Mouse (Mus musculus): Measurements from ENCODE around the gene Dnah2. TPM values are rescaled to one million over a fixed set of nuclear protein-coding genes. Genes with fewer than 3 reads are reported as not detected.

Dnah2 gene
- total and polyA plus RNA-seq, 3 experiments, result 0.04 to 0.07 TPM; not detected in 1

DNA sequence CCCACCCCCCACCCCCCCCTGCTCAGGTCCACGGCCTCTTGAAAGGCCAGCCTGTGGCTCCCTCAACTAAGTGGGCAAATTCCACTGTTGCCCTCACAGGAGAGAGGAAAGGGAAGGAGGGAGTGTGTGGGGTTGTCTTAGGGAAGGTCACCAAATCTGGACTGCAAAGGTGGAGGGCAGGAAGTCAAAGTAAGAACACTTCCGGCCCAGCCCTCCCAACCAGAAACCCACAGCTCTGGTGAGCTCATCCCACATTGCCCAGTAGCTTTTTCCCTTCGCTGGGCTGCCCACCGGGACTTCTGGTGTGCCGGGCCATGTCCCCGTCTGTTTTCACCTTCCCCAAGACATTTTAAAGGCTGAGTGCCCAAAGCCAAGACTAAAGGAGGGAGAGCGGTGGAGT lies 57.2 kb downstream of the Dnah2 start:
- TF ChIP-seq GATA1 (IDR thresholded peaks at IDR 0.05; ENCODE audit: low read depth, low read length) (no peak), NRF1 (IDR thresholded peaks at IDR 0.05; ENCODE audit: insufficient read depth, low read depth, low read length, poor library complexity, severe bottlenecking) (no peak), MEF2A (IDR thresholded peaks at IDR 0.05; ENCODE audit: extremely low read depth, insufficient replicate concordance, low read depth, low read length, poor library complexity, severe bottlenecking) (no peak), ZC3H11A (IDR thresholded peaks at IDR 0.05; ENCODE audit: low read depth, low read length) (no peak), RCOR1 (IDR thresholded peaks at IDR 0.05; ENCODE audit: low read depth, low read length) (no peak), TBP (IDR thresholded peaks at IDR 0.05; ENCODE audit: low read depth, low read length) (no peak), HCFC1 (IDR thresholded peaks at IDR 0.05; ENCODE audit: low read depth, low read length) (no peak), EP300 (IDR thresholded peaks at IDR 0.05; ENCODE audit: low read depth in 1 of 2, low read length in 2 of 2) (no peak), UBTF (IDR thresholded peaks at IDR 0.05; ENCODE audit: borderline replicate concordance, insufficient read depth, low read depth, low read length) (no peak), KAT2A (conservative IDR thresholded peaks at IDR 0.05; ENCODE audit: low read depth, low read length) (no peak), RAD21 (IDR thresholded peaks at IDR 0.05; ENCODE audit: low read depth, low read length) (no peak), MAZ (IDR thresholded peaks at IDR 0.05; ENCODE audit: low read depth, low read length) (no peak), CTCF (IDR thresholded peaks at IDR 0.05 in 2 of 3, conservative IDR thresholded peaks at IDR 0.05 in 1 of 3; ENCODE audit: control insufficient read depth in 1 of 3, insufficient read depth in 1 of 3, low read depth in 2 of 3, low read length in 3 of 3, poor library complexity in 1 of 3, severe bottlenecking in 1 of 3) (no peak), USF1 (IDR thresholded peaks at IDR 0.05; ENCODE audit: low read depth, low read length) (no peak), POLR2AphosphoS5 (IDR thresholded peaks at IDR 0.05; ENCODE audit: borderline replicate concordance, low read depth, low read length) (no peak), TCF12 (IDR thresholded peaks at IDR 0.05; ENCODE audit: low read depth, low read length) (no peak)
- no peak for DNase-seq (ENCODE audit: low read depth, low spot score)
- H3K36me3 ChIP-seq (ENCODE audit: control insufficient read depth in 1 of 2, insufficient read depth in 2 of 2, low read length in 2 of 2), result no peaks in the 10 kb centered on the region

DNA sequence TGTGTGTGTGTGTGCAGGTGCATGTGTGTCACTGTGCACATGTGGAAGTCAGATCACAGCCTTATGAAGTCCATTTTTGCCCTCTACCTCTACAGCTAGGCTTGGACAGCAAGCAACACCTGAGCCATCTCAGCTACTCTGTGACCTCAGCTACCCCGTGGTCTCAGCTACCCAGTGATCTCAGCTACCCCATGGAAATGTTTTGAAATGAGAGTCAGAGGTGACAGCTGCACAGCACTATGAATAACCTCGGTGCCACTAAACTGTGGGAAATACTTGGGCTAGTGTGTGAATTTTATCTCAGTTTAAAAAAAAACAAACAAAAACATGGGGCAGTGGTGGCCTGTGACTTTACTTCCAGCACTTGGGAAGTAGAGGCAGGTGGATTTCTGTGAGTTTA lies 58.0 kb downstream of the Dnah2 start:
- TF ChIP-seq E2F4 (IDR thresholded peaks at IDR 0.05; ENCODE audit: borderline replicate concordance, low read depth, low read length), result no peak
- TF ChIP-seq HCFC1 (IDR thresholded peaks at IDR 0.05; ENCODE audit: low read depth, low read length), result no peak
- no peak for TF ChIP-seq TBP (IDR thresholded peaks at IDR 0.05; ENCODE audit: low read depth, low read length)
- no peak for TF ChIP-seq MEF2A (IDR thresholded peaks at IDR 0.05; ENCODE audit: extremely low read depth, insufficient replicate concordance, low read depth, low read length, poor library complexity, severe bottlenecking)
- TF ChIP-seq MAZ (IDR thresholded peaks at IDR 0.05; ENCODE audit: low read depth, low read length), result no peak
- no peak for TF ChIP-seq GABPA (IDR thresholded peaks at IDR 0.05; ENCODE audit: low read depth, low read length)
- TF ChIP-seq ZNF384 (IDR thresholded peaks at IDR 0.05; ENCODE audit: low read depth, low read length), result no peak
- TF ChIP-seq UBTF (IDR thresholded peaks at IDR 0.05; ENCODE audit: borderline replicate concordance, insufficient read depth, low read depth, low read length), result no peak
- no peak for TF ChIP-seq ETS1 (IDR thresholded peaks at IDR 0.05; ENCODE audit: low read depth, low read length)
- no peak for TF ChIP-seq CHD2 (IDR thresholded peaks at IDR 0.05; ENCODE audit: low read length)
- no peaks in the 10 kb centered on the region for H3K9me3 ChIP-seq (replicated peaks; ENCODE audit: insufficient read depth, low read length)

More for the DNA sequence above, 57.2 kb downstream of the Dnah2 start:
- no peak overlapping the region for H3K9ac ChIP-seq (ENCODE audit: control insufficient read depth, low read depth, low read length, poor library complexity, severe bottlenecking)
- peaks cover 0 to 4% of the 10 kb centered on the region in 2 experiments; a peak in 2 of 4 replicates for H3K27me3 ChIP-seq (ENCODE audit: control insufficient read depth in 1 of 2, insufficient read depth in 2 of 2, low read length in 2 of 2)
- no peak overlapping the region for H3K27ac ChIP-seq (ENCODE audit: control insufficient read depth, low read depth, low read length)
- H3K4me3 ChIP-seq (ENCODE audit: control insufficient read depth in 1 of 2, insufficient read depth in 1 of 2, low read depth in 2 of 2, low read length in 2 of 2), result no peak overlapping the region
- H3K9me3 ChIP-seq (replicated peaks; ENCODE audit: insufficient read depth, low read length), result no peaks in the 10 kb centered on the region
- H3K79me2 ChIP-seq (ENCODE audit: control insufficient read depth, insufficient read depth, low read length, poor library complexity), result no peaks in the 10 kb centered on the region
- H3K4me1 ChIP-seq (ENCODE audit: control insufficient read depth in 1 of 2, insufficient read depth in 2 of 2, low read length in 2 of 2), result no peaks in the 10 kb centered on the region

More for the DNA sequence above, 58.0 kb downstream of the Dnah2 start:
- no peak for DNase-seq (ENCODE audit: low read depth, low spot score)
- H3K4me3 ChIP-seq (ENCODE audit: control insufficient read depth in 1 of 2, insufficient read depth in 1 of 2, low read depth in 2 of 2, low read length in 2 of 2), result no peak overlapping the region
- no peaks in the 10 kb centered on the region for H3K4me1 ChIP-seq (ENCODE audit: control insufficient read depth in 1 of 2, insufficient read depth in 2 of 2, low read length in 2 of 2)
- no peak overlapping the region for H3K9ac ChIP-seq (ENCODE audit: control insufficient read depth, low read depth, low read length, poor library complexity, severe bottlenecking)
- H3K27me3 ChIP-seq (ENCODE audit: control insufficient read depth in 1 of 2, insufficient read depth in 2 of 2, low read length in 2 of 2), result peaks cover 0 to 4% of the 10 kb centered on the region in 2 experiments; a peak in 2 of 4 replicates
- H3K79me2 ChIP-seq (ENCODE audit: control insufficient read depth, insufficient read depth, low read length, poor library complexity), result no peaks in the 10 kb centered on the region
- H3K27ac ChIP-seq (ENCODE audit: control insufficient read depth, low read depth, low read length), result no peak overlapping the region
- H3K36me3 ChIP-seq (ENCODE audit: control insufficient read depth in 1 of 2, insufficient read depth in 2 of 2, low read length in 2 of 2), result no peaks in the 10 kb centered on the region

All from MEL (cell line).